Mouse (Mus musculus) kidney, postnatal 25 days (tissue): ENCODE results near the gene Plac1.

Source experiments
- DNase-seq, 2 experiments: peaks; one replicate each; pipeline ENCODE4 v3.0.0; 2021; ENCODE audit warnings: mixed read lengths in 2 of 2

The Plac1 gene

DNA sequence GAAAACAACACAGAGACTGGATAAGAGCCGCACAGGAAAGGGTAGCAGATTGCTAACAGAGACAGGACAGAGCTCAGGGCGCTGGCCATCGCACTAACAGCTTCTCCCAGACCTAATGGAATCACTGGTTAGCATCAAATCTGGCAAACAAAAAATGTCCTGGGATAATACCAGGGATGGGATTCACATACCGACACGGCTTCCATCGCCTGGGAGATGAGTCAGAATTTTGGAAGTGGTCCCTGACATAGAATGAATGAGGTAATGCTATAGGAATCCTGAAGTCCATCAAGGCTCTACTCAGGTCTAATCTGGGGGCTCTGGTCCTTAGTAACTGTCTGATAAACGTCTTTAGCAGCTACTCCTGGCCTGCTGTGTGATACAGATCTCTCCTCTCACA is 140.0 kb downstream of the Plac1 start:
- no peak for DNase-seq

- no peak for DNase-seq
Measured at GRCm38 (mm10) chrX:53099266-53099665, 140.6 kb downstream of the Plac1 start.

DNA sequence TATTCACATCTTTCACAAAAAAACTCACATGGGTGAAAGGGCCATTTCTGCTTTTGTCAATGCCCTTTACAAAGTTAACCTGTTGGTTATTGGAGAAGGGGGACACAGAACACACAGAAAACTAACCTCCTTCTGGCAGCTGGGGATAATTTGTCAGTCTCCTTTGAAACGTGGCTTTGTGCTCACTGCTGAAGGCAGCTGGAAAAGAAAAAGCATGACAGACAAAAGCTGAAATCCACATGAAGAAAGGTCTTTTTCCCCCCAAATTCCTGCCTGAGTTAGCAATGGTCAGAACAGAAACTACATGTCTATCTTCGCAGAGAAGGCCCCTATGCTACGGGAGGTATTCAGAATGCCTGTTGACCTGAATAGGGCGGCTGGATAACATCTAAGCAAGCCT is 141.6 kb downstream of the Plac1 start:
- no peak for DNase-seq

DNA sequence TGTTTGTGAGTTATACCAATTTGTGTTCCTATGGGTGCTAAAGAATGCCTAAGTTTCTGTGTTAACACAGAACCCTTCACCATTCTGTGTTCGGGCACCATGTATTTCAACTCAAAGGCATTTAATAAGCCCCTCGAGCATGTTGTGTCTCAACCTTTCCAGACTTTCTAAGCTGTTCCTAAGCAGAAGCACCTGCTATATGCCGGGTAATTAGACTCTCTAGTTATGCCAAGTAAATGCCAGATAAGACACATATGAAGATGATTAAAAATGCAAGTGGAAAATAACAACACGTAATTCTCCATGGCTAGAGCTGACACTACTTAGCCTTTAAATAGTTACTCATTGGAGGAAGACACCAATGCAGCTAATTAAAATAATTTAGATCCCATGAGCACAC is 142.1 kb downstream of the Plac1 start:
- no peak for DNase-seq

DNA sequence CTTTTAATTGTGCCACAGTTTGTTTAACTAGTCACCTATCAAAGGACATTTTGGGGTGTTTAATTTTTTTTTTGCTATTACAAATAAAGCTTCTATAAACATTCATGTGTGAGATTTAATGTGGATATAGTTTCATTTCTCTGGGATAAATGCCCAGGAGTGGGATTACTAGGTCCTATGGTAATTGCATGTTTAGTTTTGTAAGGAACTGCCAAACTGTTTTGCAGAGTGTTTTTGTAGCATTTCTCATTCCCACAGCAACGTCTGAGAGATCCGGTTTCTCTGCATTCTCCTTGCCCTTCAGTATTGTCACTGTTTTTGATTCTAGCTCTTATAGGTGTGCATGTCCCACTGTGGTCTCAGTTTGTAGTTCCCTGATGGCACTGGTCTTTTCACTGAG is 146.5 kb downstream of the Plac1 start:
- no peak for DNase-seq

DNA sequence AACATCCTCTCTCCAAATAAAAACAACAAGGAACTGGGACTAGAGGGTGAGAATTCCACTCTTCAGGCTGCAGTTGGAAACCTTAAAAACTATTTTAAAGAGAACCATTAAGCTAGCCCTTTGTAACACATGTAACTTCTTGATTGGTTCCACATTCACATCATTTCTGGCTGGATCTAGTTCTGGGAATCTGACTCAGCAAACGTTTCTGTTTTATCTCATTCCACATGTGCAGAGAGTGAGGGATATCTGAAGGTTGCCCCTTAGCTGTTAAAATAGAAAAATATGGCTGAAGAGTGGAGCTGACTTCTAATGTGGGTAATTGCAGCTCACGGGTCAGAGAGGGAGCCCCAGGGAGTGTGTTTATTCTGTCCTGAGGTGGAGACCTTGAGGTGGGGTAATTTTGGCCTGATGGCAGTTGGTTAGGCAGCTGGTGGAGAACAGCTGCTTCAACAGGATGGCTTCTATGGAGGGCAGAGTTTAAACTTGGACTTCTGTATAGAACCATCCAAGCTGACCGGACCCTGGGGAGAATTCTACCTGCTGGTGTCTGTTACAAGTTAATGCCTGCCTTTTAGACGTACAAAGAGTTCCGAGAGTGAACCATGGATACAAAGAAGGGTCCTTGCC is 151.1 kb downstream of the Plac1 start:
- no peak for DNase-seq

GRCm38 (mm10) chrX:53087202-53087601 is 152.7 kb downstream of the Plac1 start:
- no peak for DNase-seq

DNA sequence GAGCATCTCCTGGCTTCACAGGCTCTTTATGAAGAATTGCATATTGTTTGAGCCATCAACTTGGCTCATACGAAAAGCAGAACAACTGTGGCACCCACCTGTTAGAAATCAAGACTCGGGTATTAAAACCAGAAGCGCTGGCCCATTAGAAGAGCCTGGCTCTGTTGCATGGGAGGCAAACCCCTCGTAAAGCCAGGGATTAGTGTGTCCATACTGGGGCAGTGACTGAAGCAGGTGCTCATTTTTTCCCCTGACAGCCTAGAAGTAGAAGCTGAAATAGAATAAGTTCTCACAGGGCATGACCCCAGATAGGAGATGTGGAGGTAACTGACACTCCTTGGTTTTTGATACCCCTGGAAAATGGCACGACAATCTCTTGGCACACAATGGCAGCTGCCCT is 154.4 kb downstream of the Plac1 start:
- DNase-seq, result no peak

DNA sequence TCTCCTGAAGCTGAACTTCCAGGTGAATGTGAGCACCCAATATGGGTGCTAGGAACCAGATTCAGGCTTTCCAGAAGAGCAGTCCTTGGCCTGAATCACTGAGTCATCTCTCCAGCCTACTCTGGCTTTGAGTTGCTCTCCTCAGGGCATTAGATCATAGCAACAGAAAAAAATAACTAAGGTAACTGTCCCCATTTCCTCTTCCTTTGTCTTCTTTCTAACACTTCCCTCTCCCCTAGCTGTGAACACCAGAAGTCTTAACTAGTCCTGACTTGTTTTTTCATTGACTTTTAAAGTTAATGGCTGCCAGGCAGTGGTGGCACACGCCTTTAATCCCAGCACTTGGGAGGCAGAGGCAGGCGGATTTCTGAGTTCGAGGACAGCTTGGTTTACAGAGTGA is 175.5 kb downstream of the Plac1 start:
- no peak for DNase-seq

- no peak for DNase-seq
Measured at GRCm38 (mm10) chrX:53059426-53060007, 180.4 kb downstream of the Plac1 start.

DNA sequence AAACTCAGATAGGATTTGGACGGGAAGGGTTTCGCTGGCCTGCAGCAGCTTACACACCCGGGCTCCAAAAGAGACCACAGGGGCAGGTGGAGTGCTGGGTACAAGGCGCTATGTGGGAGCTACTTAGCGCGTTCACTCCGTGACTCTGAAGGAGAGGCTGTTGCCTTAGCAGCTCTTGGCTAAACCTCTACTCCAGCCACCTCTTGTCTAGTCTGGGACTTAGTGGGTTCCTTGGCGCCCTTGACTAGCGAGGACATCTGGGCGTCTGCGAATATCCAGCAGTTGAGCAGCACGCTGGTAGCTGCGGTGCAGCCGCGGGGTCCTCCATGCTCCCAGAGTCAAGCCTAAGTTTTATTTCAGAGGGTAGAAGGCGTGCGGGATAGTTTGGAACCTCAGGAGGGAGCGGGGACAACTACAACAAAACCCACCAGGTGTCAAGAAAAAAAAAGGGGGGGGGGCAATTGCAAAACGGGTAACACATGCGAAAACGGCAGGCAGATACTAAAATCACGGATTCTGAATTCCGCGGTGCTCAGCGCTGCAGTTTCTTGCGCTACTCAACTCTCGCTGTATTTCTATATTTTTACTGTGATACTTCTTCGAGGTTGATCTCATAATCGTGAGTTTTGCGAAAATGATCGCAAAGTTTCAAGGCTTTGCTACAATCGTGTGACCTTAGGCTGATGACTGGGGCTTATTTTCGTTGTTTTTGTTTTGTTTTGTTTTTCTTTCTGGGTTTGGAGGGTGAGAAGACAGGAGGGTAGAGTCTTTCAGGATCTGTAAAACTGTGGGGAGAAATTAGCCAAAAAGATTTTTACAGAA is 181.2 kb downstream of the Plac1 start:
- no peak for DNase-seq

DNA sequence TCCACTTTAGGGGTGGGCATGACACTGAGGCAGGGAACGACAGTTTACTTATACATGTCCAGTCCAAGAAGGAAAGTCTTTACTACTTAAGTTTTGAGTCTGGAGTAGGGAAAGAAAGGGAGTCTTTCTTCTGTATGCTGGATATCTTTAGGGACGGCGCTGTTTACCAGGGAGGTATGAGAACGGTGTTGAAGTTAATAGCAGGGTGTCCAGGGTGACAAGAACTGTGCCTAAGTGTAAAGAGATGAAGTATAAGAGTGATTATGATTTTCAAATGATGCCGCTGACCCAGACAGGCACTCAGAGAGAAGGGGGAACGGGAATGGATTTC is 182.2 kb downstream of the Plac1 start:
- DNase-seq, result no peak

GRCm38 (mm10) chrX:53057054-53057759 is 182.7 kb downstream of the Plac1 start:
- DNase-seq, result peak; percentile 95 to 96

GRCm38 (mm10) chrX:53056627-53057026 is 183.3 kb downstream of the Plac1 start:
- DNase-seq, result peak; percentile 64 to 67

DNA sequence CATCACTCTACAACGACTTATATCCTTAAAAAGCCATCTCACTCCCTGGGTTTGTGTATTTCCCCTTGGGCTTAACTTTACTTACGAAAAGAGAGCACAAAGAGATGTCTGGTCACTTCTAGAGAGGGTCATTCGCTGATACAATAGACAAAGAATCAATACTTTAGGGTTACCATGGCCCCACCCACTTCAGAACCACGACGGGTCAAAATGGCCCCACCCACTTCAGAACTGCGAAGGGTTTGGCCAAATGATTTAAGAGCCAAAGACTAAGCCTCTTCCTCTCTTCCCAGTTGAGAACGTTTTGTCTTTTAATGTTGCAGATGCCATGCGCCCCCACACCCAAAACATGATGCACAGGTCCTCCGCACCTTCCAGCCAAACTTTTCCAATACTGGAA is 184.1 kb downstream of the Plac1 start:
- DNase-seq, result no peak

DNA sequence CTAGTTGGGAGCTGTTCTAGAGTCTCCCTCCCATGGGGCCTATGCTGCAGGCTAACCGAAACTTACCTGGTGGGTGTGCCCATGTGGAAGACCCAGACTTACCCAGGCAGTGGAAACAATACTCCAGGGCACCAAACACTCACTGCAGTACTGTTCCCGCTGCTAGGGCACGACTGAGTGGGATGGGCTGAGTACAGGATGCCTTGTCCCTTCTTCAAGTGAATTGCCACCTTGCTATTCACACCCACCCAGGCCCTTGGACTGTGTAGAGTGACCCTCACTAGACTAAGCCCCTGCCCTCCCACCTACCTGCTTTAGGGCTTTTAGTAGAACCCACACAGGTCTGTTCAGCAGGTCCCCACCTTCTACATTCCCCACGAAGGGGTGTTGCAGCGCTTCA is 186.0 kb downstream of the Plac1 start:
- DNase-seq, result no peak

DNA sequence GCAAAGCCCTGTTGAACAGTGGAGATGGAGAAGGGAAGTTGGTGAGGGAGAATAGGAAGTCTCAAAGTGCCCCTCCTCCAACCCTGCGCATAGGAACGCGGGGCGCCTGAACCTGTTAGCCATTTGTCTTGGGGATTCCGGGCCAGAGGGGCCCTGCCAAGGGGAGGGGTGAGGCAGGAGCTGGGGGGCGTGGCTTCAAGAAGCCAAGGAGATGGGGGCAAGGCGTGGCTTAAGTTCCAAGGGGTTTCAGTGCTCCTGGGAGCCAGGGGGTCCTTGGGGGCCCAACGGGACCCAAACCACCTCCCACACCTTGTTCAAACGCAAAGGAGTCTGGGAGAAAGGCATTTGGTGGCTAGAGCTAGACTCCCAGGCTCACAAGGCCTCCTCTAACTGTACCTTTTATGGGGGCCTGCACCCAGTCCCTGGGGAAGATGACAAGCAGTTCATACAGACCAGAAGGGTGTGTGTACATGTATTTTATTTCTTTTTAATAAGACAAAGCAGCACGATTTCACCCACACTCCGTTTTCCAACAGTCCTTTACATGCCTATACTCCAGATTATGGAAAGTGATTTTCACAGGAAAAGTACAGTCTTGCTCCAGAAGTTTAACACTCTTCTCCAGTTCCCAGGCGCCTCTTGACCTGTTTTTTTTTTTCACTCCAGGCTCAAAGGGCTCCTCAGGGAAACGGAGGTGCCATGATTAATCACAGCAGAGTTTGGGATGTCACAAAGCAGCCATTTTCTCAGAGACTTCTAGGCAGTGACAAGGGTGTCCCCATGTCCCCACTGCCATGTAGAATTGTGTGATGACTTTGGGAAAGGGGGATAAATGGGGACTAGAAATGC is 187.0 kb downstream of the Plac1 start:
- DNase-seq, result peak; percentile 39 to 55

GRCm38 (mm10) chrX:53050353-53050752 is 189.6 kb downstream of the Plac1 start:
- no peak for DNase-seq

GRCm38 (mm10) chrX:53049196-53049595 is 190.7 kb downstream of the Plac1 start:
- no peak for DNase-seq

GRCm38 (mm10) chrX:53046911-53047310 is 193.0 kb downstream of the Plac1 start:
- DNase-seq, result no peak

DNA sequence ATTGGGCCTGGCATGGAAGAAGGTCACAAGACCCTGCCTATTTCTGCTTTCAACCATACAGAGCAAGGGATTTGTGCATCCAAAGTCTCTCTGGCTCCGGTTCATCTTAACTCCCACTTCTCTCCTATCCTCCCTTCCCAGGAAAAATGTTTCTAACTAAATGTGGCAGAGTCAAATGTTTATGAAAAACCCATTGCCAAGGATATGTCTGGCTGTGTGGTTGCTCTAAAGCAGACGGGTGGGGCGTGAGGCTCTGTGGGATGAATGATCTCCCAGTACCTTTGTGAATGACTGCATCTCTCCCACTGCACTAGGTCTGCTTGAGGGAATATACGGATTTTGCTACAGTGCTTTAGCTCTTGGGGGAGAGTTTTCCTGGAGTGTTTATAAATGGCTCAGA is 193.9 kb downstream of the Plac1 start:
- no peak for DNase-seq

DNA sequence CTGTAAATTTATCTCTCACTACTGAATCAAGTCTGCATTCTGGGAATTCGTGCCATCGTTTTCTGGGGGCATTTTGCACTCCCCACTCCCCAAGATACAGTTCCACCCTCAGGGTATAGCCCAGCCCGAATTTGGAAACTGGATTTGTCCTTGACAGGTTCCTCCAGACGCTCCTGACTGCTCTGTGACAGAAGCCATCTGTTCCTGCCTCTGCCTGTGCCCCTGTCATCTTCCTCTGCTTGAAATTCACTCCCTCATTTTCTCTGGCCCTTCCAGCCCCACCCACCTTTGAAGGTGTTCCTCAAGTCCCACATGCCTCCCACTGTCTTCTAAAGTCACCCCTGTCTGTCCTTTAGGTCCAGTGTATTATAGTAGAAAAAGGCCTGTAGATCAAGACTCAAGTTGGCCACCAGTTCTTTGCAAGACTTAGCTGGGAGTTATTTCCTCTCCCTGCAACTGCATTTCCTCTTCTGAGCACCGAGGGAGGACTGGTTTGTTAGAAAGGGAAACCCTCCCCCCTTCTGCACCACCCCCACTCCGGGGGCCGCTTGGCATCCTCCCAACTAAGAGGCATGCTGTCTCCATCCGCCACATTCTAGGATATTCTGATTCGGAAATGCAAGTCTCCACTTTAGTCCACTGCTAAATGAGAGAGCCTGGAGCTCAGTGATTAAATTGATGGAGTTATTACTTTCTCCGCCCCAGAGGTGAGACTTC is 194.6 kb downstream of the Plac1 start:
- peak; percentile 66 to 70 for DNase-seq
